Mouse (Mus musculus): ENCODE data around the gene Fchsd2. TPM values are rescaled to one million over a fixed set of nuclear protein-coding genes. Genes with fewer than 3 reads are reported as not detected.

Fchsd2 gene
- polyA plus RNA-seq, 1 experiment, result 68.2 TPM

- Histone ChIP-seq H3K27ac (ENCODE audit: insufficient read depth, low read depth, low read length) (no peak overlapping the region), H3K4me1 (ENCODE audit: control insufficient read depth, insufficient read depth, low read length) (no peaks in the 10 kb centered on the region), H3K4me3 (ENCODE audit: insufficient read depth, low read depth, low read length) (no peak overlapping the region)
- TF ChIP-seq POLR2A (IDR thresholded peaks at IDR 0.05; ENCODE audit: insufficient read depth, low read depth, low read length) (no peak), CTCF (IDR thresholded peaks at IDR 0.05; ENCODE audit: insufficient read depth, low read depth, low read length) (no peak)
- 59% methylated on average over 3 of the region's 3 CpGs for WGBS
These were observed 140.1 kb downstream of the Fchsd2 start for GRCm38 (mm10) chr7:101232716-101233115.

GRCm38 (mm10) chr7:101236712-101237473 is 144.2 kb downstream of the Fchsd2 start:
- Histone ChIP-seq H3K4me1 (ENCODE audit: control insufficient read depth, insufficient read depth, low read length) (0 out of 2 replicates have a peak, but pooled peaks cover 2% of the 10 kb centered on the region), H3K27ac (ENCODE audit: insufficient read depth, low read depth, low read length) (no peak overlapping the region), H3K4me3 (ENCODE audit: insufficient read depth, low read depth, low read length) (no peak overlapping the region)
- 37% methylated on average over 8 of the region's 8 CpGs for WGBS
- TF ChIP-seq CTCF (IDR thresholded peaks at IDR 0.05; ENCODE audit: insufficient read depth, low read depth, low read length) (no peak), POLR2A (IDR thresholded peaks at IDR 0.05; ENCODE audit: insufficient read depth, low read depth, low read length) (no peak)

GRCm38 (mm10) chr7:101248760-101249159 is 156.1 kb downstream of the Fchsd2 start:
- Histone ChIP-seq H3K4me3 (ENCODE audit: insufficient read depth, low read depth, low read length) (no peak overlapping the region), H3K4me1 (ENCODE audit: control insufficient read depth, insufficient read depth, low read length) (no peaks in the 10 kb centered on the region), H3K27ac (ENCODE audit: insufficient read depth, low read depth, low read length) (no peak overlapping the region)
- TF ChIP-seq POLR2A (IDR thresholded peaks at IDR 0.05; ENCODE audit: insufficient read depth, low read depth, low read length), result no peak
- TF ChIP-seq CTCF (IDR thresholded peaks at IDR 0.05; ENCODE audit: insufficient read depth, low read depth, low read length), result no peak
- WGBS, result 97% methylated on average over 4 of the region's 4 CpGs

- TF ChIP-seq POLR2A (IDR thresholded peaks at IDR 0.05; ENCODE audit: insufficient read depth, low read depth, low read length), result no peak
- TF ChIP-seq CTCF (IDR thresholded peaks at IDR 0.05; ENCODE audit: insufficient read depth, low read depth, low read length), result no peak
- Histone ChIP-seq H3K27ac (ENCODE audit: insufficient read depth, low read depth, low read length) (no peak overlapping the region), H3K4me1 (ENCODE audit: control insufficient read depth, insufficient read depth, low read length) (no peaks in the 10 kb centered on the region), H3K4me3 (ENCODE audit: insufficient read depth, low read depth, low read length) (no peak overlapping the region)
- WGBS, result 91% methylated on average over 2 of the region's 2 CpGs
These were observed 156.5 kb downstream of the Fchsd2 start for GRCm38 (mm10) chr7:101249173-101249572.

GRCm38 (mm10) chr7:101253071-101253470 is 160.4 kb downstream of the Fchsd2 start:
- Histone ChIP-seq H3K27ac (ENCODE audit: insufficient read depth, low read depth, low read length) (no peak overlapping the region), H3K4me1 (ENCODE audit: control insufficient read depth, insufficient read depth, low read length) (no peaks in the 10 kb centered on the region), H3K4me3 (ENCODE audit: insufficient read depth, low read depth, low read length) (no peak overlapping the region)
- WGBS, result 76% methylated on average over 2 of the region's 2 CpGs
- TF ChIP-seq POLR2A (IDR thresholded peaks at IDR 0.05; ENCODE audit: insufficient read depth, low read depth, low read length) (no peak), CTCF (IDR thresholded peaks at IDR 0.05; ENCODE audit: insufficient read depth, low read depth, low read length) (no peak)

- no peak overlapping the region for H3K27ac ChIP-seq (ENCODE audit: insufficient read depth, low read depth, low read length)
- no peaks in the 10 kb centered on the region for H3K4me1 ChIP-seq (ENCODE audit: control insufficient read depth, insufficient read depth, low read length)
- no peak for TF ChIP-seq POLR2A (IDR thresholded peaks at IDR 0.05; ENCODE audit: insufficient read depth, low read depth, low read length)
- no peak overlapping the region for H3K4me3 ChIP-seq (ENCODE audit: insufficient read depth, low read depth, low read length)
These were observed 165.8 kb downstream of the Fchsd2 start for GRCm38 (mm10) chr7:101258482-101258881.

GRCm38 (mm10) chr7:101261941-101262546 is 169.4 kb downstream of the Fchsd2 start:
- WGBS, result 77% methylated on average over 4 of the region's 4 CpGs
- no peak overlapping the region for H3K4me3 ChIP-seq (ENCODE audit: insufficient read depth, low read depth, low read length)
- H3K4me1 ChIP-seq (ENCODE audit: control insufficient read depth, insufficient read depth, low read length), result no peaks in the 10 kb centered on the region
- no peak overlapping the region for H3K27ac ChIP-seq (ENCODE audit: insufficient read depth, low read depth, low read length)
- TF ChIP-seq POLR2A (IDR thresholded peaks at IDR 0.05; ENCODE audit: insufficient read depth, low read depth, low read length) (no peak), CTCF (IDR thresholded peaks at IDR 0.05; ENCODE audit: insufficient read depth, low read depth, low read length) (no peak)

GRCm38 (mm10) chr7:101263511-101263910 is 170.8 kb downstream of the Fchsd2 start:
- H3K4me3 ChIP-seq (ENCODE audit: insufficient read depth, low read depth, low read length), result no peak overlapping the region
- no peak overlapping the region for H3K27ac ChIP-seq (ENCODE audit: insufficient read depth, low read depth, low read length)
- H3K4me1 ChIP-seq (ENCODE audit: control insufficient read depth, insufficient read depth, low read length), result no peaks in the 10 kb centered on the region
- TF ChIP-seq CTCF (IDR thresholded peaks at IDR 0.05; ENCODE audit: insufficient read depth, low read depth, low read length) (no peak), POLR2A (IDR thresholded peaks at IDR 0.05; ENCODE audit: insufficient read depth, low read depth, low read length) (no peak)

GRCm38 (mm10) chr7:101267457-101268259 is 175.0 kb downstream of the Fchsd2 start:
- no peak overlapping the region for H3K27ac ChIP-seq (ENCODE audit: insufficient read depth, low read depth, low read length)
- H3K4me1 ChIP-seq (ENCODE audit: control insufficient read depth, insufficient read depth, low read length), result no peaks in the 10 kb centered on the region
- 74% methylated on average over 3 of the region's 3 CpGs for WGBS
- H3K4me3 ChIP-seq (ENCODE audit: insufficient read depth, low read depth, low read length), result no peak overlapping the region
- TF ChIP-seq CTCF (IDR thresholded peaks at IDR 0.05; ENCODE audit: insufficient read depth, low read depth, low read length), result no peak
- no peak for TF ChIP-seq POLR2A (IDR thresholded peaks at IDR 0.05; ENCODE audit: insufficient read depth, low read depth, low read length)
